Mouse (Mus musculus): ENCODE results near the gene Isca1.
"Not testable (repeated sequence)": the region's sequence is repeated elsewhere in the genome, so short reads cannot be mapped to it uniquely, and the experiment has no call there.

The Isca1 gene

DNA sequence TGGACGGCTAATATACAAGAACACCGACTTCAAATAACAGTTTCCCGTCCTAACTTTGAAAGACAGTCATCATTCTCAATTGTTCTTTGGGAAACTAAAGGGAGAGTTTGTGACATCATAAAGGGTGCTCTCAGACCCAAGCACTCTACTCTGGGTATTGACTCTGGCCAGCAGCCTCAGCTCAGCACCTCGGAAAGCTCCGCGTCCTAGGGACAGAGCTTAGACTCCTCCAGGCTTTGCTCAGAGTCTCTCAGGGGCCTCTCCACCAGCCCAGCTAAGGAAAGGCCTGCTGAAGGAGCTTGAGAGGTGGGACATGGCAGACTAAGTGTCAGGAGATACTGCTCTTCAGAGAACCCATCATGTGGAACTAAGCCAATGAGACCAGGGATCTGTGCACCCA is 23.4 kb downstream of the Isca1 start:
- DNase-seq = no peak

DNA sequence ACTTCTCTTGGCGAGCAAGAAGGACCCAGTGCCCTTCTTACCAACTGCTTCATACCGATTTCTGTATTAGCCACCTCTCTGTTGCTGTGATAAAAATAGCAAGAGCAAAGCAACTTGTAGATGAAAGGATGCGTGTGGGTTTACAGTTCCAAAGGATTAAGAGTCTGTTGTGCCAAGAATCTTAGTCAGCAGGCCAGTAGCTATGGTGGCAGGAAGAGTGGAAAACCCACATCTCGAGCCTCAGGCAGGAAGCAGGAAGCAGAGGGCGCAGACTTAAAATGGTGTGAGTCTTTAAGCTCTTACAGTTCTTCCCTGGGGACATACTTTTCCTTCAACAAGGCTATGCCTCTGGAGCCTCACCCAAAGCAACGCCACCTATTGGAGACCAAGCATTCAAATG is 24.1 kb downstream of the Isca1 start:
- DNase-seq = no peak

DNA sequence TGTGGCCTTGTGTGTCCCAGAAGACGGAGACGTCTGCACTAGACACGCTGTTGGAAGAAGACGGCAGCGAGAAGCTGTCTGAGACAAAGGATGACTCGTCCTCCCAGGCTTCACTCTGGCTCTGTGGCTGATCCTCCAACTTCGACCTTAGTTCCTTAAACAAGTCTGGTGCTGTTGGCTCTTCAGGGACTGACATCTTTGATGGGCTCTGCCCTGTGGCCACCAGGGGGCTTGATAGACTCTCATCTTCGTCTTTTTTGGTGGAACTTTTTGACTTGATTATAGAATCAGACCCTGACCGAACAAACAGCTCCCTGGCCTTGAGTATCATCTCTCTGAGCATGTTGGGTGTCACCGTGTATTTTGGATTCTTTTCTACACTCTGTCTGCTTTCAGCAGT is 27.9 kb downstream of the Isca1 start:
- DNase-seq = no peak

DNA sequence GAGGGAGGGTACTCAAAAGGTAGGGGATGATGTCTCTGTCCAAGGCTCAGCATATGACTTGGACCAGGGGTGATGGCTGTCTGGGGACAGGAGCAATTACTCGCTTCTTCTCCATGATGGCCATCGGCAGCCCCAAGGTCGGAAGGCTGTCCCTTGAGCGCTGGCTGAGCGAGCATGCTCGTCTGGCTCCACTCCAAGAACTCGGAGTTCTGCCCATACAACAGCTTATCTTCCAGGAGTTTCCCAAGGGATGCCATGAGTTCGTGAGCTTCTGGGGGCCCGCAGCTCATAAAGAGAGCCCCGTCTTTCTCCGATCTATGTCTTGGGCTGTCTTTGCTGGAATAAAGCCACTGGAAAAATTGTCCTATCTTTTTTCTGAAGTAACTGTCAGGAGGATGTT is 28.5 kb downstream of the Isca1 start:
- no peak for DNase-seq

DNA sequence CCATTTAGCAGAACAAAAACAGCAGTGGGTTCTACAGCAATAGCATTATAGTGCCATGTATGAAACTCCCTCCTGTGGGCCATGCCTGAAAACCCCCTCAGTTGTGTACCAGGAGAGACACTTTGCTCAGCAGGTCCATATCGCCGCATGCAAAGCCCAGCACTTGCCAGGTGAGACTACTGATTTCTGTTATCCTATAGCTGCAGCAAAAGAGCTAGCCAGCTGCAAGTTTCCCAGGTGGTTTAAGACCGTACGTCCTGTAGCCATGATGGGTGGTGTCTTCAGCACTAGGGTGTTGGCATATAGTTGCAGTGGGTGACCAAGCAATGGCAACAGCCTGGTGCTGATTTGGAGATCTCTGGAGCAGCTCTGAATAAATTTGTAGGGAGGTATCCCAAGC is 30.2 kb downstream of the Isca1 start:
- no peak for DNase-seq

DNA sequence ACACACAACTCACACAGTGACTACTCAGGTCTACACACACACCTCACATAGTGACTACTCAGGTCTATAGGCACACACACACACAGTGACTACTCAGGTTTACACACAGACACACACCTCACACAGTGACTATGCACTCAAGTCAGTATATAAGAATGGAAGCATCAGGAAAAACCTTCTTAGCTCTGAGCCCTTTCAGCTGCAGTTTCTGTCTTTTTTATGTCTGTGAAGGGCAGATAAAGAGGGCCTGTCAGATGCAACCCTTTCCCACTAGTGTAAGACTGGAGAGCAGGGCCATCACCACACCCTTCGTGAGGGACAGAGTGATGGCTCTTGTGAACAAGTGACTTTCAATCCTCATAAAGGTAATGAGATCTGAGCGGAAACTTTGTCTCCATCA is 31.2 kb downstream of the Isca1 start:
- DNase-seq = no peak

DNA sequence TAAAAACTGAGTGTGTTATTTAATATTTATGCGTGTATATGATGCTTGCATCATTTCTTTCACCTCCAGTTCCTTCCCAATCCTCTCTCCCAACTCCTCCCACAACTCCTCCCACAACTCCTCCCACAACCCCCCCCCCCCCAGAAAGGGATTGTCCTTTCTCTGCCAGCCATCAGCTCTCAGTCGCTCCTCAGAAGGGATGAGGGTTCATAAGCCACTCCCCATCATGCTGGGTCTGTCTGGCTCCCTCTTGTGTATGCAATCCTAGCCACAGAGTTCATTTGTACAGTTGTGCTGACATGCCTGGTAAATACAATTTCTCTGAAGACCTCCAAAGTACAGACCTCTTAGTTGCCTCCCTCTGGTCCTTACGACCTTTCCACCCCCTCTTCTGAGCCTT is 34.4 kb downstream of the Isca1 start:
- DNase-seq = no peak

DNA sequence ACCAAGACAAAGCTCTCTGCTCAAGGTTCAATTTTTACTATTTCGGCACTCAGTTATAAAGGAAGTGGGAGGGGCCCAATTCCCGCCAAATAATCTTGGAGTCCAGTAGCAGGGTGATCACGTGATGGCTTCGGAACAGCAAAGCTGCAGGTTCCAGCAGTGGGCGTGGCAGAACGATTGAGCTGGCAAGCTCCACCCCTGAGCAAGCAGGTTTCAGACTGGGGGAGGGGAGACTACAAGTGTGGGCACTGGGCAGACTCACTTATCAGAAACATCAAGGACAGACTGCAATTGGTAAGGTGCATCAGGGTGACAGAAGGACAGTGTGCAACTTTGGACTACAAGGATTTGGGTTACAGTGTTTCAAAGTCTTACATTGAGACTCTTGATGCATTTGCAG is 35.3 kb downstream of the Isca1 start:
- DNase-seq = peak in 1 of 2 experiments; percentile 6

DNA sequence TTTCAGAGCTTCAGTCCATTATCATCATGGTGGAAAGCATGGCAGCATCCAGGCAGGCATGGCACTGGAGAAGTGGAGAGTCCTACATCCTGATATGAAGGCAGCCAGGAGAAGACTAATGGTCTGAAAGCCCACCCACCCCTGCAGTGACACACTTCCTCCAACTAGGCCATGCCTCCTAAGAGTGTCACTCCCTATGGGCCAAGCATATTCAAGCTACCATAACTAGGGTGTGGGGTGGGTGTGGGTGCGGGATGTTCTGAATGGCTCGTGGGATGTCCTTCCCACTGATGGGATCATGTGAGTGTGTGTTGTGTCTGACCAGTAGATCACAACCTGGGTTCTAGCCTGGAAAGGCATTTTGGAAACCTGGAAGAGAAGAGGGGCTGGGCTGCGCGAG is 35.7 kb downstream of the Isca1 start:
- DNase-seq = no peak

DNA sequence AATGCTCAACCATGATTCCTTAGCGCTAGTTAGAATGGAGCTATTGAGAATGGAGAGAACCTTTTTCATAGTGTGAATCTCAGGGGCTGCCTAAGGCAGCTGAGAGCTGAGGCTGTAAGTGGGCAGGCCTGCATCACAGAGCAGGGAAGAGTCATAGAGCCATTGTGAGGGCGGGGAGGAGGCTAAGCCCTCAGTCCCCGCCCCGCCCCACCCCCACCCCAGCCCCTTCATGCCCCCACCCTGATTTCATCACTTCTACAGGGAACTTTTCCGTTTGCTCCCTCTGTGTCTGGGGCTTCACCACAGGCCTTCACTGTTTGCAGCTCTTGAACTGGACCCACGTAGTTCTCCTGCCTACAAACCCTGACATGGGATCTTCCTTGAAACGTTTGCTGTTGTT is 38.0 kb downstream of the Isca1 start, which contains the start of gene Spata31d1d:
Spata31d1d (minus strand) TSS at position 101 of the 400 bp plus-strand sequence.
- no peak for DNase-seq

DNA sequence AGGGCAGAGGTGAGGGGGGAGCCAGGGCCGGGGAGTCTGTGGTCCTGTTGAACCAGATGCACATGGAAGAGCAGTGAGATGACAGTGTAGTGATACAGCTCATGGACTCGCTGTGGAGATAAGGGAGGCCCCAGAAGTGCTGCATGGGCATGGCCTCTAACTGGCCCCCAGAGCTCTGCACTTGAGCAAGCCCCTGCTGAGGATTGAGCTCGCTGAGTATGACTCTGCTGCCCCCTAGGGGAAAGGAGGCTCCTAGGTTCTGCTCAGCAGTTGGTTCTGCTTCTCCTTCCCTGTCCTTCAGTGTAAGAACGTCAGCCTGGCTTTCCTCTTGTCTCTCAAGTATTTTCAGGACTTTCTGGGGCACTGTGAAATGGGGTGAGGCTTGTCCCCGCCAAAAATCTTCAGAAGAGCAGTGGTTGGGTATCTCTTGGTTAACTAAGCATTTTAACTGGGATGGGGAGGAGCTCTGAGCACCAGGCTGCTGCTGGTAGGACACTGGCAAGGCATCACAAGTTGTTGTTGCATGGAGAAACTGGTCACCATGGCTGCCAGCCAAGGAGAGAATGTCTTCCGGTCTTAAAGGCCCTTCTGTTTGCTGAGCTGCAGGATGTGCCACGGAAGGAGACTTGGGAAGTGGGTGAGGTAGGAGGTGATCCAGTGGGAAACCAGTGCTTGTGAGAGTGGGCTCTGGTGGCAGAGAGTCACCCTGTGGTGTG is 41.1 kb downstream of the Isca1 start:
- peak; percentile 64 to 80 for DNase-seq

DNA sequence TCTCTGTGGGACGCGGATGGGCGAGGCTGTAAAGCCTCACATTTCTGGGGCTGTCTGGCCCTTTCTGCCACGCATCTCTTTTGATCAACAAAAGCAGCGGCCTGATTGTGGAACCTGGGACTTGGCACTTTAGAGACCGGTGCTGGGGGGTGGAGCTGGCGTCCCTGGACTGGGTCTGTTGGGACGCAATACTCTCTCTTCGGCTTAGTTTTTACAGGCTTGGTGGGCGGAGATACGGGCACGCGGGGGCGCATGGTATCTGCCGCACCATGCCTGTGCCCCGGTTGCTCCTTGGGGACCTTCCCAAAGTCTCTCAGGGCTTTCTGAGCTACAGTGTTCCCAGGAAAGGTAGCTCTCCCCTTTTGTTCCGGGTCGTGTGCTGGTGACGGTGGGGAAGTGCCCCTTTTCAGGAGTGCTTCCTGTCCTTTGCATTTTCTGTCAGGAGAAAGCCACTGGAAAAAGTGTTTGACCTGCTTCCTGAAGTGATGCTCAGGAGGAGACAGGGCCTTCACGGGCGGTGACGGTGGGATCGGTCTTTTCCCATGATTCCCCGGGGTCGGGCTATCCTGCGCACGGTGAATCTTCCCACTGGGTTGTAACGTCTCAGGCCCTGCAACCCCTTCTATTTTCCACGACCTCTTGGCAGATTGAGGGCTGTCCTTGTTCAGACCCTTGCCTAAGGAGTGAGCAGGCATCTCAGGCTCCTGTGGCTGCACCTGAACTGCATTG is 43.3 kb downstream of the Isca1 start:
- DNase-seq = no peak

DNA sequence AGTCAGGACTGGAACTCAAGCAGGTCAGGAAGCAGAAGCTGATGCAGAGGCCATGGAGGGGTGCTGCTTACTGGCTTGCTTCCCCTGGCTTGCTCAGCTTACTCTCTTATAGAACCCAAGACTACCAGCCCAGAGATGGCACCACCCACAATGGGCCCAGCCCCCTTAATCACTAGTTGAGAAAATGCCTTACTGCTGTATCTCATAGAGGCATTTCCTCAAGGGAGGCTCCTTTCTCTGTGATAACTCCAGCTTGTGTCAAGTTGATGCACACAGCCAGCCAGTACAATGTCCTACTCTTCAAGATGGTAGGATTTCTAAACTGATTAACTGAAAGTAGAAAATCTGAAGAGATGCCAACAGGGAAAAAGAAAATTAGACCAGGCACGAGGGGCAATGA is 47.5 kb downstream of the Isca1 start:
- not testable (repeated sequence) for DNase-seq

DNA sequence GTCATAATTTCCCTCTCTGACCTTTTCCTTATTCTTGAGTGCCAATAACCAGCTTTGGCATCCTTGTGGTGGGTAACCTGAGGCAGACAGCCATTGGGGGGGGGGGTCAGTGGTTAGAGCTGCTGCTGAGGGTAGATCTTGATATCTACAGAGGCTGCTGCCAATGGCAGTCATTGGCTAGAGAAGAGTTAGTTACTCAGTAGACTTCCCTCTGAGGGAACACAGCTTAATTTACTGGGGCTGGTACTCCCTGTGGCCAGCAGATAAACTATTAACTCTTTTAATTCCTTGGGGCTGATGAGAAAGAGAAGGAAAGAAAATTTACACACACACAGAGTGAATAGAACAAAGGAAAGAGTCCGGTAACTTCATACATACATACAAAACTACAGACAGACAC is 50.1 kb downstream of the Isca1 start:
- DNase-seq = no peak

DNA sequence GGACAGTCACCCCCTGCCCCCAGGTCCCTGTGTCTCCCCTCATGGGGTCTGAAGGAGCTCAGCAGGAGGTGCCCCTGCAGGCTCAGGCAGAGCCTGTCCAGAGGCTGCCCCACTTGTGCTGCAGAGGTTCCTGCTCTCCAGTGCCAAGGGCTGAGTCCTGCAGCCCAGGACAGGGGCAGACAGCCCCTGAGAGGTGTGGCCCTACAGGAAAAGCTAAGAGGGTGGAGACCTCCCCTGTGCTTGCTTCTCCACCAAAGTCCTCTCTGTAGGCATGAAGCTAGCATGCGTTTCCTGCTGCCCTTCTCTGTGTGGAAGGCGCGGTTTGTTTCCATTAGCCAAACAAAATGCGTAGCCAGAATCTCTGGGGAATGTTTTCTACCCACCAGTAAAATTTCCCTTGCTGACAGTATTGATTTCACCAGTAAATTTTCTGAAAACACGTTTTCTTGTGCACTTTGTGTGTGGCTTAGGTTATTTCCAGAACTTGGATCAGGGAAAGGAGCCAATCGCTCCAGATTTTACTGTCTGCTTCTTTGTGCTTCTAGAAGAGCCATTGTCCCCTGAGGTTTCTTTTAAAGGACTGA is 50.7 kb downstream of the Isca1 start:
- DNase-seq = peak in 1 of 2 experiments; percentile 15

DNA sequence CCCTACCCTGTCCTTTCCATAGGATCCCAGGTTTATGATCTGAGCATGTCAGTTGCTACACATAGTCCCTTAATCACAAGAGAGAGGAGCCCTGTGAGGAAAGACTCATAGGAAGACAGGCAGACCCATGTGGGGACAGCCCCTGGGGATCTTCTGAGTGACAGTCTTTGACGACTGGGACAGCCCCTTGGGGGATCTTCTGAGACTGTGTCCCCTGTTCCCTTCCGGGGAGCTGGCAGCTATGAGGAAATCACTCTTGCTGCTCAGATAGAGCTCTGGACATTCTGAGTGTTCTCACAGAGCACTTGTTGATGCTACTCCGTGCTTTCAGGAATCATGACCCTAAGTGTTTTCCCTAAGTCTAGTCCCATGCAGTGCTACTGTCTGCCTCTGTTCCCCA is 55.9 kb downstream of the Isca1 start:
- DNase-seq = no peak

DNA sequence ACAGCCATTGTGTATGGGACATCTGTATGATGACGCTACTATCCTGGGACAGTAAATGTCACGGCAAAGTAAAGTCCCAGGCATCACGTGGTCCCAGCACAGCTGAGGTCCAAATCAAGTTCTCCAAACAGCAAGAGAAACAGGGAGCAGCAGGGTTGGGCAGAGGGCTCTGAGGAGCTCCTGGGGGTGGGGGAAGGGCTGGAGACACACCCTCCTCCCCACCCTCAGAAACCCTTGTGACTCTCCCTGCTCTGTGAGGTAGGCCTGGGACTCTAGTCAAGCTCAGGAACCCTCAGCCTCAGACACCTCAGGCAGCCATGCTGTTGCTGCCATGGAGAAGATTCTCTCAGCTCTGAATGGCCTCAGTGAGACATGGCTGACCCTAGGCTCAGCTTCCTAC is 57.6 kb downstream of the Isca1 start, which contains the start of gene Spata31d1b:
Spata31d1b (plus strand) TSS at position 301 of the 400 bp plus-strand sequence.
- DNase-seq = not testable (repeated sequence)

DNA sequence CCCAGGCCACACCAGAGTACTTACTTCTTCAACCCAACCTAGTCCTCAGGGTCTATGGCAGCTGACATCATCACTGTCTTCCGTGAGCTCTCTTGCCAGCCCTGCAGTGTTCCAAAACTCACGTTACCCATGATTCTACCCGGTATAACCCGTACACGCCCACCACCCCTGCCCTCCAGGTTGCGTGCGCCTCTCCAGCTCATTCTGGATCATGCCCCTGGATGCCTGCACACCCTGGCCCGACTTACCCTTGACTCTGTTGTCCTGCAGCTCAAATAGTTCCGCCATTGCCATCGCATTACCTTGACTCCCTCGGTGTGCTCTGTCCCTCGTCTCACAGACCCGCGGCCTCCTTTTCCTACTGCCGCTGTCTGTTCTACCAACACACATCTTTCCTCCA is 59.4 kb downstream of the Isca1 start, which contains the start of gene Spata31d1a:
Spata31d1a (minus strand) TSS at position 101 of the 400 bp plus-strand sequence.
- no peak for DNase-seq
